Mouse (Mus musculus) midbrain, postnatal 0 days (tissue): ENCODE measurements around the gene Usp22. TPM values are rescaled to one million over a fixed set of nuclear protein-coding genes. Genes with fewer than 3 reads are reported as not detected.

Experiments used
- ATAC-seq: fragments of 200-750 bp; cut with Nextera tagmentation; 2 replicates; pipeline ENCODE4 v1.8.0; 2017; ENCODE audit warnings: moderate number of reproducible peaks, mild to moderate bottlenecking, moderate TSS enrichment, moderate library complexity; ENCODE audit not compliant: low FRiP score
- DNase-seq: peaks from one replicate; pipeline ENCODE4 v3.0.0-alpha.2; 2015; ENCODE audit warnings: low spot score
- H3K27ac ChIP-seq: fragments of 300-500 bp; sonication (generic); 2 replicates; pipeline ENCODE4 v1.5.1; 2014; ENCODE audit warnings: low read depth, mild to moderate bottlenecking, low read length, mixed read lengths
- H3K27me3 ChIP-seq: fragments of 300-500 bp; sonication (generic); 2 replicates; pipeline ENCODE4 v1.6.1; 2014; ENCODE audit warnings: low read length, control low read depth, mixed read lengths; ENCODE audit not compliant: insufficient read depth
- H3K36me3 ChIP-seq: fragments of 300-500 bp; sonication (generic); 2 replicates; pipeline ENCODE4 v1.6.1; 2014; ENCODE audit warnings: low read length, control low read depth, mixed read lengths; ENCODE audit not compliant: insufficient read depth
- H3K4me1 ChIP-seq: fragments of 300-500 bp; sonication (generic); 2 replicates; pipeline ENCODE4 v1.6.1; 2014; ENCODE audit warnings: mild to moderate bottlenecking, control low read depth, antibody characterized with exemption, low read length, mixed read lengths; ENCODE audit not compliant: insufficient read depth
- H3K4me2 ChIP-seq: fragments of 300-500 bp; sonication (generic); 2 replicates; pipeline ENCODE4 v1.6.1; 2014; ENCODE audit warnings: low read depth, mild to moderate bottlenecking, low read length, mixed read lengths; ENCODE audit not compliant: poor library complexity, severe bottlenecking
- H3K4me3 ChIP-seq: fragments of 300-500 bp; sonication (generic); 2 replicates; pipeline ENCODE4 v1.5.1; 2014; ENCODE audit warnings: low read depth, mild to moderate bottlenecking, low read length, moderate library complexity
- H3K9ac ChIP-seq: fragments of 300-500 bp; sonication (generic); replicated peaks from 2 replicates; pipeline ENCODE4 v1.6.1; 2014; ENCODE audit warnings: mild to moderate bottlenecking, low read length, moderate library complexity, mixed read lengths; ENCODE audit not compliant: poor library complexity, severe bottlenecking
- H3K9me3 ChIP-seq: fragments of 300-500 bp; sonication (generic); 2 replicates; pipeline ENCODE4 v1.6.1; 2016; ENCODE audit warnings: low read length, control low read depth
- CTCF ChIP-seq: IDR thresholded peaks from 2 replicates; pipeline ENCODE4 v1.5.1; 2016; ENCODE audit warnings: antibody characterized with exemption, mild to moderate bottlenecking
- WGBS: fragments of 180-500 bp; shearing (Covaris S2); extraction: QIAGEN DNeasy Blood & Tissue Kit; methylation state at CpG from one replicate; pipeline ENCODE4 v1.1.7; 2014; 5-methylcytosine and 5-hydroxymethylcytosine counted together
- polyA plus RNA-seq: library from polyadenylated mRNA; unstranded; fragments of >200 nt; fragmentation: Nextera tagmentation; extraction: Ambion mirVana; gene quantifications from 2 replicates; pipeline ENCODE4 v1.2.1, GENCODE M21; 2015
- total RNA-seq: library from RNA; depleted of rRNA; stranded (reverse); fragments of >200 nt; gene quantifications from 2 replicates; pipeline ENCODE4 v1.2.3, GENCODE M21; 2014; rRNA removed

Usp22 gene
- total RNA-seq (637 and 644 TPM in 2 replicates), polyA plus RNA-seq (340 and 355 TPM in 2 replicates)

GRCm38 (mm10) chr11:61174821-61175658, at the start of gene Usp22:
Gene Usp22 (minus strand): TSS chr11:61175055.
- Histone ChIP-seq H3K36me3 (no peaks in the 10 kb centered on the region), H3K27ac (peak within 1 kb of the TSS; percentile 100), H3K9me3 (no peaks in the 10 kb centered on the region), H3K27me3 (no peaks in the 10 kb centered on the region), H3K9ac (peak within 1 kb of the TSS; percentile 100), H3K4me2 (peak within 1 kb of the TSS; percentile 63), H3K4me1 (peaks cover 16% of the 10 kb centered on the region; the same call in 1 of the 2 replicates), H3K4me3 (peak within 1 kb of the TSS; percentile 100)
- peak; percentile 97 for ATAC-seq
- peak; percentile 100 for DNase-seq
- under 1% methylated on average over 58 of the region's 69 CpGs for WGBS
- TF ChIP-seq CTCF, result peak; percentile 16

GRCm38 (mm10) chr11:61224234-61224744, 49.4 kb upstream of the Usp22 start:
- H3K4me3 ChIP-seq, result no peak overlapping the region
- H3K4me2 ChIP-seq, result no peak overlapping the region
- no peak for TF ChIP-seq CTCF
- H3K36me3 ChIP-seq, result no peaks in the 10 kb centered on the region
- no peaks in the 10 kb centered on the region for H3K9me3 ChIP-seq
- no peak for DNase-seq
- no peak for ATAC-seq
- H3K27me3 ChIP-seq, result no peaks in the 10 kb centered on the region
- H3K9ac ChIP-seq, result no peak overlapping the region
- H3K4me1 ChIP-seq, result no peaks in the 10 kb centered on the region
- no peak overlapping the region for H3K27ac ChIP-seq
- 79% methylated on average over 6 of the region's 6 CpGs for WGBS

DNA sequence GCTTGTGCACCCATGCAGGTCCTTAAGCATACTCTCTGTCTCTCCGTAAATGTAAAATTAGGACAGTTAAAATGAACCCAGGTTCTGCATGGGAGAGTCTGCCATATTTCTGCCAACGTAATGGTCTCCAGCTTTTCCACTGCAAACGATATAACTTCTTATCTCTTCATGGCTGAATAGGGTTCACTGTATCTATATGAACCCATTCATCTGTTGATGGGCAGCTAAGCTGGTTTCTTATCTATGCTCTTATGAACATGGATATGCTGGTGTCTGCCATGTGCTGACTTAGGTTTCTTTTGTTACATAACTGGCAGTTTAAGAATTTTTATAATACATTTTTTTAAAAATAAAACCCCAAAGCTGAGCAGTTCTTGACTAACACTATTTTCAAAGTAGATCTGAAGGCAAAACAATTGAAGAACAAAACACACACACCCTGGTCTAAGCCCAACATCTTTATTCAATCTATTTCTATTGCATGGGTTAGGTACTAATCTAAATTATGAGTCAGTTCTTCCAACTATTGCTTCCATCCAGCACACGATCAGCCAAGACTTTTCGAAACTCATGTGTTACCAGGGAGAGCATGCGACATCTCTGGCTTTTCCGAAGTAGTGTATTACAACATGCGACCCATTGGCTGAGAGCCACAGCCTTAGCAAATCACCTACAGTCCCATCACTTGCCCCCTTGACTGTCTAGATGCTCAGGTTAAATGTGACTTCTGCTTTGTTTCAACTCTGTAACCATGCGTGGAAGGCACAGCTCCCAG, 48.3 kb upstream of the Usp22 start:
- H3K27me3 ChIP-seq, result no peaks in the 10 kb centered on the region
- H3K36me3 ChIP-seq, result no peaks in the 10 kb centered on the region
- H3K27ac ChIP-seq, result no peak overlapping the region
- H3K4me1 ChIP-seq, result no peaks in the 10 kb centered on the region
- ATAC-seq (no peak), DNase-seq (no peak)
- 92% methylated on average over 9 of the region's 9 CpGs for WGBS
- H3K9ac ChIP-seq, result no peak overlapping the region
- TF ChIP-seq CTCF, result no peak
- H3K4me3 ChIP-seq, result no peak overlapping the region
- no peak overlapping the region for H3K4me2 ChIP-seq
- H3K9me3 ChIP-seq, result no peaks in the 10 kb centered on the region

DNA sequence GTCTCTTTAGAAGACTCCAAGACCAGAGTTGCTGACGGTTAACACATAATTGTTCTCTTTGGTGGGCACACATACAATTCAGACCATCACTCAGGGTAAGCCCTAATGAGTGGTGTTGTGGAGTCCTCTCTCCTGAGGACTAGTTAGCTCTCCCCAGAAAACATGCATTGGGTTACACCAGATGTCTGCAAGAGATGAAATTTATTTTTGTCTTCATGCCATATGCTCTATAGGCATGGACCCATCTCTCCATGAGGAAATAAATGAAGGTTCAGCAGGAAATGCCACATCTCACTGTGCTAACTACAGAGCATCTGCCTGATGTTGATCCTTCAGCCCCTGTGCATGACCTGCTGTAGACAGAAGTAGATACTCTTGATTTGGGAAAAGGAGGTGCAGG, 47.2 kb upstream of the Usp22 start:
- no peak overlapping the region for H3K4me3 ChIP-seq
- H3K4me1 ChIP-seq, result no peaks in the 10 kb centered on the region
- no peaks in the 10 kb centered on the region for H3K36me3 ChIP-seq
- no peaks in the 10 kb centered on the region for H3K27me3 ChIP-seq
- DNase-seq, result no peak
- no peak for TF ChIP-seq CTCF
- H3K9me3 ChIP-seq, result no peaks in the 10 kb centered on the region
- 89% methylated on average over 1 of the region's 1 CpGs for WGBS
- no peak overlapping the region for H3K4me2 ChIP-seq
- H3K9ac ChIP-seq, result no peak overlapping the region
- no peak overlapping the region for H3K27ac ChIP-seq
- ATAC-seq, result no peak

DNA sequence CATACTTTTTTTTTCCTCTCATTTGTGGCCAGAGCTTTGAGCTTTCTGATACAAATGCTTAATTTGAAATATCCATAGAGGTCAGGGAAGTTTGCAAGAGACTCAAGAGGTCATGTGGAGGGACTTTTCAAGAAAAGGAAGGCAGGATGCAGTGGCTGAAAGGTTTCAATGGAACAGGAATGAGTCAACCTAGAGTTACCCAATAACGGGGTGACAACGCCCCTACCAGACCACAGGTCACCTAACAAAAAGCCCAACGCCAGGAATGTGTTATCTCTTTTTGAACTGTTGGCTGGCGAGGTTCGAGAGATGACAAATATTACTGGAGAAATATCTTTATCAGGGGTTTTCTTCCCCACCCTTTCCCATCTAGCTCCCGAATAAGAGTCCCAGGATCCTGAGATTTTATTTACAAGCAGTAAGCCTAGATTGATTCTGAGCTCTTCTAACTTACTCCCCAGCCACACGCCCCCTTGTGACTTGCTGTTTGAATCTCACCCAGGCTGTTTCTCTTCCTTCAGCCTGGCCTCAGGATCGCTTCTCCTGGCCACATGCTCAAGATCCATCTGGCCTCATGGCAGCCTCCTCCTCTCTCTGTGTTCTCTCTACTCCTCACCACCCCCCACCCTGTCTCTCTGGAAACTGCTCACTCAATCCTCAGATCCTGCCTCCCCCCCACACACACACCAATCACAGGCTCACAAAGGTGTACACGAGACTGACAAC, 45.5 kb upstream of the Usp22 start:
- 74% methylated on average over 9 of the region's 9 CpGs for WGBS
- no peaks in the 10 kb centered on the region for H3K36me3 ChIP-seq
- H3K27me3 ChIP-seq, result no peaks in the 10 kb centered on the region
- no peak overlapping the region for H3K9ac ChIP-seq
- peak; percentile 24 for DNase-seq
- H3K27ac ChIP-seq, result no peak overlapping the region
- ATAC-seq, result no peak
- H3K4me3 ChIP-seq, result no peak overlapping the region
- H3K4me2 ChIP-seq, result no peak overlapping the region
- H3K4me1 ChIP-seq, result no peaks in the 10 kb centered on the region
- H3K9me3 ChIP-seq, result no peaks in the 10 kb centered on the region
- TF ChIP-seq CTCF, result no peak
